Mouse (Mus musculus): Measurements from ENCODE around the gene Gm4981. TPM values are rescaled to one million over a fixed set of nuclear protein-coding genes. Genes with fewer than 3 reads are reported as not detected.

Gm4981 gene
- polyA plus RNA-seq, 1 experiment from 2014 or later = not detected

DNA sequence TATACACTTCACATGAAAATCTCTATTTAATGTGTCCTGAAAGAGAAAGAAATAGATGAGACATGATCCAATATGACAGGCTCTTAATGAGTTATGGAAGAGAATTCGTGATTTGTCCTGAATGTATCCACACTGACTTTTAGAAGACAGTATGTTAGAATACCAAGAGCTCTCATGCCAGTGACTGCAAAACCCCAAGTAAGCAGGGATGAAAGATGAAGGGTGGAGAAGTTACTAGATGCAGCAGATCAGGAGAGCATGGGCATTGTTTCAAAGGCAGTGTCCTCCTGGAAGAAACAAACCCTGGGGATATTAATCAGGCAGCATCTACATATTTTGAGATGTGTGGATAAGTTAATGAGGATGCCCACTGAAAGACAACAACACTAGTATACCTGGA, 26.0 kb downstream of the Gm4981 start:
- Histone ChIP-seq H3K4me2 (replicated peaks; ENCODE audit: low read depth, low read length) (no peak overlapping the region), H3K4me3 (ENCODE audit: low read depth, low read length) (no peak overlapping the region), H3K9me3 (ENCODE audit: low read length) (no peaks in the 10 kb centered on the region), H3K9ac (replicated peaks; ENCODE audit: low read depth) (no peak overlapping the region), H3K27me3 (replicated peaks; ENCODE audit: insufficient read depth, low read length) (no peaks in the 10 kb centered on the region), H3K27ac (ENCODE audit: low read length) (no peak overlapping the region), H3K36me3 (ENCODE audit: insufficient read depth, low read length) (no peaks in the 10 kb centered on the region), H3K4me1 (ENCODE audit: insufficient read depth, low read depth, low read length) (no peaks in the 10 kb centered on the region)
- 41% methylated on average over 1 of the region's 1 CpGs for WGBS
- TF ChIP-seq CTCF (IDR thresholded peaks at IDR 0.05) (no peak), EP300 (IDR thresholded peaks at IDR 0.05) (no peak)
- ATAC-seq (no peak), DNase-seq (ENCODE audit: low spot score) (no peak)

DNA sequence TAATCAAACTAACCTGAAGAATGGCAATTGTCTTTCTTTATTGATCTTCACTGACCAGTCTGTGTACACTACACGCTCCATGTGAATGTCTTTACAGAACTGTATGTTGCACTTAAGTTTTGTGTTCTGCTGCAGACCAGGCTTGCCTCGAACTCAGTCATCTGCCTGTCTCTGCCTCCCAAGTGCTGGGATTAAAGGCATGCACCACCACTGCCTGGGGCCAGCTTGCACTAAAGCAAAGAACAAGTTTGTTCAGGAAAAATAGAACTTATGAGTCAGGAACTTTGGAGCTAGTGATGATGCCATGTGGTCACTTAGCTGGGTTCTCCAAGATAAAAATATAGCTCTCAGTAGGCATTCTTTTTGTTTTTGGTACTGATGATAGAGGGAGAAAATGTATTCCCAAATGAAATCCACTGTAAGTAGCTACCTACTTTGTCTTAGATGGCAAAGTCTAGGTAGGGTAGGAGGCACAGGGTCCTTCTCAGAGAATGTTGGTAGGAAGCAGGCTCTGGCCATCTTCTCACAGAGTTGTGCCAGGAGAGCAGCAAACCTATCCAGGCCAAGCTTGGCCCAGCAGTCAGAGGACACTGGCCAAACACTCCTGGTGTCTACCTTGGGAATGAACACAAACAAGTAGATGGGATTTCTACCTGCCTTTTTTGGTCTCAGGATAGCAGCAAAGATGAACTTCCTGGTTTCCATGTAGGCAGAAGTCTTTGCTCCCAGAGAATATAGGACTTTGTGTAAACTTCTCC, 26.6 kb downstream of the Gm4981 start:
- TF ChIP-seq CTCF (IDR thresholded peaks at IDR 0.05) = no peak
- TF ChIP-seq EP300 (IDR thresholded peaks at IDR 0.05) = no peak
- Histone ChIP-seq H3K4me1 (ENCODE audit: insufficient read depth, low read depth, low read length) (no peaks in the 10 kb centered on the region), H3K36me3 (ENCODE audit: insufficient read depth, low read length) (no peaks in the 10 kb centered on the region), H3K9me3 (ENCODE audit: low read length) (no peaks in the 10 kb centered on the region), H3K27me3 (replicated peaks; ENCODE audit: insufficient read depth, low read length) (no peaks in the 10 kb centered on the region), H3K4me2 (replicated peaks; ENCODE audit: low read depth, low read length) (no peak overlapping the region), H3K27ac (ENCODE audit: low read length) (no peak overlapping the region), H3K4me3 (ENCODE audit: low read depth, low read length) (no peak overlapping the region), H3K9ac (replicated peaks; ENCODE audit: low read depth) (no peak overlapping the region)
- 58% methylated on average over 2 of the region's 2 CpGs for WGBS
- DNase-seq (ENCODE audit: low spot score) = no peak
- ATAC-seq = no peak

DNA sequence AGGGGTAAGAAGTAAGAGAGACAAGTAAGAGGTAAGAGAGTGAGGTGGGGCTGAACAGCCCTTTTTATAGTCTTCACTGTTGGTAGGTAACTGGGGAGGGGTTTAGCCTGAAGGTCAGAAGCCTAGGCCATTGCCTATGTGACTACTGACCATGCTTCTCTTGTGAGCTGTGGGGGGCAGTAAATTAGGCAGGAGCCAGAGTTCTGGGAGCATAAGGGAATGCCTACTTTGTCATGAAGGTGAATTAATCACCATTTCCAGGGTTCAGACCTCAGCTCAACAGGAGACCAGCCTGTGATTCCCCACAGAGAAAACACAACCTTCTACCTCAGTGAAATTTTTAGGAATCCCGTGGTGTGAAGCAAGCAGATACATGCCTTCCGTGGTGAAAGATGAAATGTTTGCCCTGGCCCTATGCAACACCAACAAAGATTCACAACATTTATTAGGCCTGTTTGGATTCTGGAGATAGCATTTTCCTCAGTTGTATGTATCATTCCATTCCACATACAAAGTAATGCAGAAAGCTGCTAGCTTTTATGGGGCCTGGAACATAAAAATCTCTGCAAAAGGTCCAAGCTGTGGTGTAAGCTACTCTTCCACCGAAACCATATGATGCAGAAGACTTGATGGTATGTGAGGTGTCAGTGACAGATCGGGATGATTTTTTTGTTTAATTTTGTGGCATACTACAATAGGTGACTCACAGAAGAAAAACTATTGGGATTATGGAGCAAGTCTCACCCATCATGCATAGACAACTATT, 29.7 kb downstream of the Gm4981 start:
- TF ChIP-seq CTCF (IDR thresholded peaks at IDR 0.05) (no peak), EP300 (IDR thresholded peaks at IDR 0.05) (no peak)
- no peaks in the 10 kb centered on the region for H3K4me1 ChIP-seq (ENCODE audit: insufficient read depth, low read depth, low read length)
- H3K27ac ChIP-seq (ENCODE audit: low read length) = no peak overlapping the region
- no peak overlapping the region for H3K4me2 ChIP-seq (replicated peaks; ENCODE audit: low read depth, low read length)
- DNase-seq (ENCODE audit: low spot score) (no peak), ATAC-seq (no peak)
- no peaks in the 10 kb centered on the region for H3K27me3 ChIP-seq (replicated peaks; ENCODE audit: insufficient read depth, low read length)
- WGBS = 79% methylated on average over 4 of the region's 4 CpGs
- no peaks in the 10 kb centered on the region for H3K9me3 ChIP-seq (ENCODE audit: low read length)
- no peak overlapping the region for H3K4me3 ChIP-seq (ENCODE audit: low read depth, low read length)
- no peak overlapping the region for H3K9ac ChIP-seq (replicated peaks; ENCODE audit: low read depth)
- no peaks in the 10 kb centered on the region for H3K36me3 ChIP-seq (ENCODE audit: insufficient read depth, low read length)

DNA sequence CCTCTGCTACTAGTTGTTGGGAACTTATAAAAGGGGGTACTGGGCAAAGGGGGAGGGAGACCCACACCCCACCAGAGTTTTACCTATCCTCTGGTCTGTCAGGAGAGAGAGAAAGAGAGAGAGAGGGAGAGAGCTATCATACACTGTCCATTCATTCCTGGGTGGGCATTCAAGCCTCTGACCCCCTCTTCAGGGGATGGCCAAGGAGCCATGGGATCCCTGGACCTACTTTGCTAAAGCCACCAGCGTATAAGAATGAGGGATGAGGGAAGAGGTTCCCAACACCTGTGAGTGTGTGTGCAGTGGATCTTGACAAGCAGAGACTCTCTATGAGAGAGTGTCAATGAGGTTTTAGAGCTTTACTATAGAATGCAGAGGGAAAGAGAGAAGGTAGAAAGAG, 30.5 kb downstream of the Gm4981 start:
- DNase-seq (ENCODE audit: low spot score) (no peak), ATAC-seq (no peak)
- Histone ChIP-seq H3K36me3 (ENCODE audit: insufficient read depth, low read length) (no peaks in the 10 kb centered on the region), H3K27ac (ENCODE audit: low read length) (no peak overlapping the region), H3K9me3 (ENCODE audit: low read length) (no peaks in the 10 kb centered on the region), H3K4me3 (ENCODE audit: low read depth, low read length) (no peak overlapping the region), H3K27me3 (replicated peaks; ENCODE audit: insufficient read depth, low read length) (no peaks in the 10 kb centered on the region), H3K4me1 (ENCODE audit: insufficient read depth, low read depth, low read length) (no peaks in the 10 kb centered on the region), H3K9ac (replicated peaks; ENCODE audit: low read depth) (no peak overlapping the region), H3K4me2 (replicated peaks; ENCODE audit: low read depth, low read length) (no peak overlapping the region)
- TF ChIP-seq CTCF (IDR thresholded peaks at IDR 0.05) = no peak
- TF ChIP-seq EP300 (IDR thresholded peaks at IDR 0.05) = no peak
- 33% methylated on average over 1 of the region's 1 CpGs for WGBS

Other genes starting within 250 kb of the Gm4981 start
- gene AW822073, start 11.8 kb downstream of the Gm4981 start, polyA plus RNA-seq (2015; fragmentation: Nextera tagmentation; extraction: Ambion mirVana) = not detected in 2 replicates
- not detected in 2 replicates for gene Duxf3, start 4.0 kb downstream of the Gm4981 start, polyA plus RNA-seq (2015; fragmentation: Nextera tagmentation; extraction: Ambion mirVana)
- gene Gcc2, start 18.8 kb upstream of the Gm4981 start, polyA plus RNA-seq (2015; fragmentation: Nextera tagmentation; extraction: Ambion mirVana) = 91.7 and 98.0 TPM in 2 replicates
- 314 and 322 TPM in 2 replicates for gene Lims1, start 86.8 kb upstream of the Gm4981 start, polyA plus RNA-seq (2015; fragmentation: Nextera tagmentation; extraction: Ambion mirVana)
- gene Ranbp2, start 210.2 kb upstream of the Gm4981 start, polyA plus RNA-seq (2015; fragmentation: Nextera tagmentation; extraction: Ambion mirVana) = 12.6 and 15.3 TPM in 2 replicates

Measured in lung, postnatal 0 days (tissue).